Mouse (Mus musculus) layer of hippocampus, adult 11-12 months (tissue): ENCODE measurements at regions not wholly inside any gene's neighbourhood (a gene's known extent, or its start where the extent isn't known, plus 50 kb on each side); places are given as distances from the start of the nearest gene placed in this dataset.
"Not testable (repeated sequence)": the region's sequence is repeated elsewhere in the genome, so short reads cannot be mapped to it uniquely, and the experiment has no call there.

Experiments
- DNase-seq: peaks from one replicate; pipeline ENCODE4 v3.0.0; 2022; ENCODE audit warnings: low spot score

DNA sequence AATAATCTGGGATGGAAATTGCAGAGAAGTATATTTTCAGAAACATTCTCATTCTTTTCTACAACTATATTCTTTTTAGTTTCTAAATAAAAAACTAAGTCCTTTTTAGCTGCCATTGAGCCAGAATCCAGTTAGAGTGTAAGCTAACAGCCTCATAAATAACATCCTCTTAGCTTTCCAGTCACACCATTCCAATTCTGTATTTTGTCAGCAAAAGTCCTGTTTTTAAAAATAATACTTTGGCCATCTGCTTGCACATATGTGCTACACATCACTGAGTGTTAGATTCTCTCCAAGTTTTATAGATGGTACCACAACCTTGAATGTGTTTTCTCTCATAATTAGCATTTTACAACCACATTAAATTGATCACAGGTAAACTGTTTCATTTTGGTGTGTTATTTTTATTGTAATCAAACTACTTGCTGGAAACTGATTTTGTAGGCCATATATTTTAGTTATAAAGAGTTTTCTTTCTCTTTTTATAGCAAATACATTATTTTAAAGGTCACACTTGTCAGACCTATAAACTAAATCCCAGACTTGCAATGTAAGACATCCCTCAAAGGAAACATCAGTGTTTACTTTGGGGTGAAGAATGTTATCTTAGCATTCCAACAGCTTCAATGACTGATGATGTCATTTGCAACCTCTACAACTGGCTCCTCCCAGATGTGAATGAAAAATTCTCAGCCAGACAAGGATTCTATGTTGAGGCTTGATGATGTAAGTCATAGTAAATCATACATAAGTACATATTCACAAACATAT lies 1878.9 kb upstream of the Flrt2 start:
- DNase-seq: no peak

DNA sequence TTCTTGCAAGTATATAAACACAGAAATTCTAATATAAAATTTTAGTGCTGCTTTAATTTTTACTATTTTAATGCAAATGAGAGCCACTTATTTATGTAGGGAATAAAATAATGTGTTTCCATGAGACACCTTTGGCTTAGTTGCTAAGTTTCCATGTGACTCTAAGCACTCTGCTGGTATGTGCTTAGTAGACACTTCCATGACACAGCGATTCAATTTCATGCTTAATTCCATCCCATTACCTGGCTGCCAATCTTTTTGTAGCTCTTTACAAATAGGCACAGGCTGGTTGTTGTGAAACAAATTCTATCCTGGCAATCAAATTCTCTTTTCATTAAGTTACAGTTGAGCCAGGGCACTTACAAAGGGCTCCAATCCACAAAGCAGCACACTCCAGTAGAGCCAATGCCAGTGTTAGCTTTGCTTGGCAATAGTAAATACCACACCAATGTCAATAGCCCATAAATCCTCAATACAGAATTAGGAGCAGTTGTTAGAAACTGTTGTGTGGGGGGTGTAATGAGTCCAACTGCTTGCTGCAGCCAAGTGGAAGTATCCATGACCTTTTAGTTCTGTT lies 1841.0 kb upstream of the Flrt2 start:
- no peak for DNase-seq

DNA sequence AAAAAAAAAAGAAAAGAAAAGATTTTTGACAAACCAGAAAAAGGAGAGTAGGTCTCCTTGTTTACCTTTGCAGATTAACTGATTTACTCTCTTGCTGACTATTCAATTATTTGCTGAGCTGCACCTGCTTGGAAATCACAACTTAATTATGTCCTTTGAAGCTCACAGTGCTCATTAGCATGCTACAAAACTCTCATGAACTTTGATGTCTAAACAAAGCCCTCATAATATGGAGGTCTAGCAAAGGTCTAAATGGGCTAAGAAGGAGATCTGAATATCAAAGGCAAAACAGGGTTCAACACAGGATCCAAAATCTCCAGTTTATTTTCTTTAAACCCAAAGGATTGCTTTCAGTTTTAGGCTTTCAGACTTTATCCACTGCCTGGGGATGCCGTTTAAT lies 1840.4 kb upstream of the Flrt2 start:
- no peak for DNase-seq

DNA sequence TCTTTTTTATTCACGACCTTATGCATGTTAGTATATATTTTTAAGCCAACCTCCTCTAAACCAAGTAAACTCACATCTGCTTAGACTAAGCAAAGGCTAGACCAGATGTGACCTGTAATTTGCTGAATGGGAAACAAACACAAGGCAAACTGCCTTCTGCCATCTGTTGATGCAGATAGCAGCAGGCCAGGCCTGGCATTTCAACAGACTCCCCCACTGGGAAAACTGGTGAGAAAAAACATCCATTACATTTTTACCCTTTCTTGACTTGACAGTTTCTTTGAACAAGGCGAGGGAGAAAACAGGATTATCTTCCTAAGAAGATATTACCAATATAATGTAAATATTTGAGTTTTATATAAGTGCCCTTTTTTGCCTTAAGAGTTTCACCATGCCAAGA lies 1806.1 kb upstream of the Flrt2 start:
- peak; percentile 3 for DNase-seq

DNA sequence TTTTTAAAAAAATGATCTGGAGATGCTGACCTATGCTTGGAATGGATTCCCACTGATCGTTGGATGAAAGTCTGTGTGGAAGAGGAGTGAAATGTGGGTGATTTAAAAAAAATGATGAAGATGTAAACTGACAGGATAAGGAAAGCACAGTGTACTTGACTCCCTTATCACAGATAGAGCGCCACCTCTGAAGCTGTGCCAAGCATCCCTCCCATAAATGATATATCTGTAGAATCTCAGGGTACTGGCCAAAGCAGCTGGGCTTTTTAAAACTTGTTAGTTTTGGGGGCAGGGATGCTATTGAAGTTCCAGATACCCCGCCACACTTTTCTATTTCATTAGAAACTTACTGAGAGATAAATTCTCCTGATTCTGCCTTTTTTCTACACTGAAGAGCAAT lies 1801.9 kb upstream of the Flrt2 start:
- DNase-seq: no peak

DNA sequence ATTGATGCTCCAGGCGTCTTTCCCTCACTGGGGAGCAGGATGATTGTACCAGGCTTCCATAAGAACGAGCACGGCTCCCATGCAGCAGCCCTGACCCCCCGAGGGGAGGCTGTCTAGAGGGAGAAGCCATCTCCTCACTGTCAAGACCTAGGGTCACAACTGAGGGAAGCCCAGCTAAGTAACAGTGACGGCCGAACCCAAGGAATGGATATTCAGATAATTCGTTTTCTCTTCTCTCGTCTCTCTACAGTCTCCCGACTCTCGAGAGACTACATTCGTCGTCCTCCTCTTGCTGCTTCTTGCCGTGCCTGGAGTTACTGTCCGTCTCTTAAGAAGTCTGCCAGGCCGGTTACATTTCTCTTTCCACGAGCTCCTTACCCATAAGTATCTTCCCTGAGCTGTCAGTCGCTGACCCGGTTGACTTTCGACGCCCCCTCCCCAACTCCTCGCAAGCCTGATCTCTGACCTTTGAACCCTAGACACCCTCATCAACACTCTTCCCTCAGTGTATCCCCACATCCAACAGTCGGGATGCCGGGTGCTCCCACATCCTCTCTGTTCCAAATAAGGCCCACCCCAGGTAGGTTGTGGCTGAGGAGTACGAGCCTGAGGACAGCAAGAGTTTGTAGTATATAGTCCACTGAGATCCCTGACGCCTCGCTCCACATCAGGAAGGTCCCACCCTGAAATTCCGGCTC lies 1763.3 kb upstream of the Flrt2 start:
- DNase-seq: not testable (repeated sequence)

DNA sequence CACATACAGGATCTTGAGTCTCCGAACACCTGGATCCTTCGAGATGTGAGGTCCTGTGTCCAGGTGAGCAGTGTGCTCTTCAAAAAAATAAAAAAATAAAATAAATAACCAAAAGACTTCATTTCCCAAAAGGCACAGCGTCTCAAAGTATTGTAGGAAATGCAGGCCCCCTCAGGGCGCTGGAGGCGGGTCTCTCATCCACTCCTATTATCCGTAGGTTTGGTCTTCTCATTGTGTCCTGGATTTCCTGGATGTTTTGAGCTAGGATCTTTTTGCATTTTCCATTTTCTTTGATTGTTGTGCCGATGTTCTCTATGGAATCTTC lies 1762.8 kb upstream of the Flrt2 start:
- DNase-seq: not testable (repeated sequence)

DNA sequence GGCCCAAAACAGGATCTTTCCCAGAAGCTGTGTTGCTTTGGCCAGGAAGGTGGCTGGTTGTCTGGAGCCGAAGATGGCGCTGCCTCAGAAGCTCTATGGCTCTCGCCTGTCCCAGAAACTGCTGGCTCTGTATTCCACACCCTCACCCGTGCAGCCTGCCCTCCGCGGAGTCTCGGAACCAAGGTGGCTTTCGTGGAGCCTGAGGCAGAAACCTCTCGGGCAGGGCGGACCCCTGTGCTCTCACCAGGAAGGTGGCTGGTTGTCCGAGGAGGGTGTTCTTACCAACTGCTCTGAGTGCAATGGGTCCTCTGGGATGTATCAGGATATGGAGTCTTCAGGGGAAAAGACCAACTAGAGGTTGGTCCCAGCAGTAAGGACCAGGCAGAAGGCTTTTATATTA lies 1761.8 kb upstream of the Flrt2 start:
- not testable (repeated sequence) for DNase-seq

DNA sequence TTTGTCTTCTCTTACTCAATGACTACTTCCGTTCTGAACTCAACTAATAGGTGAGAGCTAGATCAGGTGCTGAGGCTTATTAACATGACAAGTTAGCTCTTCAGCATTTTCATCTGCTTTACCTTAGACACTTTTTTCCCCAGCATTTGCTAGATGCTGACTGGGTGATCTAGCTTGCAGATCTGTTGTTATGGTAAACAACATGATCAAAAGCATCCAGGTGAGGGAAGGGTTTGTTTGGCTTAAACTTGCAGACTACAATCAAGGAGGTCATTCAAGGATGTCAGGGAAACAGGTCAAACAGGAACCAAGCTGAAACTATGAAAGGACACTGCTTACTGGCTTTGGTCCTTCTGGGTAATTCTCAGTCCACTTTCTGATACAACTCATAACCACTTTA lies 1731.2 kb upstream of the Flrt2 start:
- DNase-seq: no peak

DNA sequence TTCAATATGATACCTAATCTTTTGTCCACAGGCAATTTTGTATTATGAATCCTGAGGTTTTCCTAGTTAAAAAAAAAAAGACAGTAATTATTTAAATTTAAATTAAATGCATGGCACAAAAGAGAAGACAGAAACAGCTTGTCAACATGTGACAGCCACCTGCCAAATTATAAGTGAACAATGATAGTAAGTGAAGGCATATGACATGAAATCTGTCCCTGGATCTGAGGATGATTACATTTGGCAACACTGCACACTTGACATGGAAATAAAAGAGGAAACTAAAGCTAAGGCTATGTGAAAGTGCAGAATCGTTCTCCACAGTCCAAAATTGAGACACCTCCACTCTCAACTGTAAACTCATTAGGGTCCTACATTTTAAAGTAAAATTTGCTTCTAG lies 1710.7 kb upstream of the Flrt2 start:
- peak; percentile 7 for DNase-seq

DNA sequence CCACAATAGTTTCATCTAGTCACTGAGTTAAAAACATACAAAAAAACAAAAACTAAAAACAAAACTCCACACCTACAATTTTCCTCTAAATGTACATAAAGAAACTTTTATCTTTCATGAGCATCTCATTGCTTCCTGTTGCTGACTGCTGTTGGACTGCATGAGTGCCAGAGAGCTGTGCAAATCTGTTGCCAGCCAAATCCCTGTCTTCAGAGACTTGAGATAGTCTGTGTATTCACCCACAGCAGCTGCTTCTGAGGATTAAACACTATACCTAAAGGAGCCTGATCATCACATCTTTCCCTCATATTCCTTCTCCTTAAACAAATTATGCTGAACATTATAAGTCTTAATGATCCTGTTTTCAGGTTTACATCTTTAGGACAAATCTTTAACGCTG lies 1700.5 kb upstream of the Flrt2 start:
- no peak for DNase-seq

DNA sequence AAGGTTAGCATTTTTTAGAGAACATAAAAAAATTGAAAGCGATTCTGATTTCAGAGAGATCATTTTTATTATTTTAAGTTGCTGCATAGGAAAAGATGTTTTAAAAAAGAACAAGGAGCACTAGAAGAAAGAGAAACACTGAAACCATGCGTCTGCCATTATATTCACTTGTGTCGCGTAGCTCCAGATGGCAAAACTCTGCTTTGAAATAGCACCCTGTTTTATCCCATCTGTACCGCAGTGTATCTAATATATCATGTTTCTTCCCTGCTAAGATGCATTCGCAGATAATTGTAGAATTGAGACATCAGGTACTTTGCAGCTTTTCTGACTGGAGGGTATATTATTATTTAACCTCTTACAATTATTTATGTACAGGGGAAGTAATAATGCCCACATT lies 1698.2 kb upstream of the Flrt2 start:
- DNase-seq: peak; percentile 9

DNA sequence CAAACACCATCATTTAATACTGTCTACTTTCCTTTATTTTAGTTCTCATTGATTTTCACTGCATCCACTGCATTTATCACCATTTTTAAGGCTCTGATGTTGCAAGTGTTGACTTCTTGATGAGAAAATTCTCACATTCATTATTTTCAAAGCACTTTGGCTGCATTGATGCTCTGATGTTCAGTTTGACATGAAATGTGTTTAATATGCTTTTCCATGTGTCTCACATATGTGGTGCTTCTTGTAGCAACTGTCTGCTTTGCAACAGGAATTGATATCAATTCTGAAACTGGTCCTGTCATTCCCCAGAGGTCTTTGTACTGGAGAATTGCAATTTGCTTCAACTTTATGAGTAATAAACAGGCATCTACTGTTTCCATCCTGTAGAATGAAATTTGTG lies 1676.1 kb upstream of the Flrt2 start:
- DNase-seq: no peak

DNA sequence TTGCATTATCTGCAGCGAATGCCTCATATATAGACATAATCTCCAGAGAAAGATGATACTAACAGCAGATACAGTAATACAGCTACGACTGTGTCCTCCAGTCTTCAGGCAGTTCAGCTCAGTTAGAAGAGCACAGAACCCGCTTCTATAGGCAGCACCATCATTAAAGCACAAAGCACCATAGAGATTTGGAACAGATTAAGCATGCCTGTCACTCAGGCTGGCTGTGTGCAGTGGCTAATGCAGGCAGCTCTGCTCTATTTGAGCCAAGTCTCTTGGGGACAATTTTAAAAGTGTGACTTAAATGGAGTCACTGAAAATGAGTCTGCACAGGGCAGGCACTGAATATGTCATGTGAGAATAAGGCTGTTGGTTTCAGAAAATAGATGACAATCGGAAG lies 1660.7 kb upstream of the Flrt2 start:
- DNase-seq: no peak

DNA sequence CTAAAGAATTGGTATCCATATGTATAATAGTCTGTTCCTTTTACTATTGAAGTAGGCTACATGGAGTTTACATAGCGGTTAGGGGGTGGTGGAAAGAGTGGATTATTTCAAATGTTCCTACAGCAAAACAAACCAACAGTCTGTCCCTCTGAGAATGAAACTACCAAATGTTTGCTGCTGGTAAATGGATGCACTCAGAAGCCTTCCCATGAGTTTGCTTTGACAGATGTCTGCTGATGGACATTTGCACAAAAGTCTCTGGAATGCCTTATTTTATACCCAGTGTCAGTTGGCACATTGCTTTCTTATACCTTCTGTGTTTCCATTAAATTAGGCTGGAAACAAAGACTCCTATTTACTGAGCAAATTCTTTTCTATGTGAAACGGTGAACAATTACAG lies 1644.1 kb upstream of the Flrt2 start:
- DNase-seq: no peak

DNA sequence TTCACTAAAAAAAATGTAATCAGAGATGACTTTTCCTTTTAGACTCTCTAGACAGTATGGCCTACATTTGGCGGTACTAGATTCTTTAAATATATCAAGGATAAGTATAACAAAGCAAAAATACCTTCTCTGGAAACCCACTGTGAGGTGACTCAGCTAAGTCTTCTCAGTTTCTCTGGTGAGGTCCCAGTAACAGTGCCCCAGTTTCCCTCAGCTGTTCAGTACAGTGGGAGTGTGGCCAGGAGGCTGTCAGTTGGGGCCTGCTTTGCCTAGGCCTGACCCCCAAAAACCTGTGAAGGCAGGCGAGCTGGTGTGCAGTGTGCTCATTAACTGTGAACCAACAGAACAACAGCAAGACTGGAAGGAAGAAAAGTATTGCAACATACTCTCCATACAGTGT lies 1634.3 kb upstream of the Flrt2 start:
- DNase-seq: no peak

DNA sequence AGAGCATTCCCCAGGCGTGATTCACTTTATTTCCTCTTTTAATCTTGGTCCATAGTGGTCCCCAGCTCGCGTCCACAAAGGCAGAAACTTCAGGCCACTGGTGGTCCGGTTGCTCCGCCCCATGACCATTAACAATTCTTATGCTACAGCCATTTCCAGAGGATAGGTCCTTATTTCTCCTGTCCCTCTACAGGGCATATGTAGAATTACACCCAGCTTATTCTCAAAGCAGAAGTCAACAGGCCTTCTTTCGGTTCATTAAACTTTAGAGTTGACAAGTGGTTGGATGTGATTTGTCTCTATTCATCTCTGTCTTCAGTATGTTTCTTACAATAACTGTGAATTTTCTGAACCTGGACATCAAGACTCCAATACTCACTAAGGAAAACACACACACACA lies 1632.4 kb upstream of the Flrt2 start:
- DNase-seq: no peak

DNA sequence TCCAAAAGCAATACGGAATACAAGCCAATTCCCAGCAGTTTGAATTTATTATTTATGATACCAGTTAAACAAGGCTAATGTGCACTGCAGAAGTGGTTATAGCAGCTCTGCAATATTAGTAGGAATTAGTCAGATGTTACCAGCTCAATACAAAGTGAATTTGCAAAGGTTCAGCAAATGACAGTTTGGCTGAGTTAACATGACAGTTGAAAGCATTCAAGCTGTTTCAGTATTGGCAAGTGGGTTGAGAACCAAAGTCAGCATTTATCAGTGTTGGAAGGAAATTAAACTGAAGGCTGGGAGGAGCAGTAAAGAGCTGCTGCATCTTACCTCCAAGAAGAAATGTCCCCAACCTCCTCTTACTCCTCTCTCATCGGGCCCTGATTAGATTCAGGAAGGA lies 1631.7 kb upstream of the Flrt2 start:
- no peak for DNase-seq

DNA sequence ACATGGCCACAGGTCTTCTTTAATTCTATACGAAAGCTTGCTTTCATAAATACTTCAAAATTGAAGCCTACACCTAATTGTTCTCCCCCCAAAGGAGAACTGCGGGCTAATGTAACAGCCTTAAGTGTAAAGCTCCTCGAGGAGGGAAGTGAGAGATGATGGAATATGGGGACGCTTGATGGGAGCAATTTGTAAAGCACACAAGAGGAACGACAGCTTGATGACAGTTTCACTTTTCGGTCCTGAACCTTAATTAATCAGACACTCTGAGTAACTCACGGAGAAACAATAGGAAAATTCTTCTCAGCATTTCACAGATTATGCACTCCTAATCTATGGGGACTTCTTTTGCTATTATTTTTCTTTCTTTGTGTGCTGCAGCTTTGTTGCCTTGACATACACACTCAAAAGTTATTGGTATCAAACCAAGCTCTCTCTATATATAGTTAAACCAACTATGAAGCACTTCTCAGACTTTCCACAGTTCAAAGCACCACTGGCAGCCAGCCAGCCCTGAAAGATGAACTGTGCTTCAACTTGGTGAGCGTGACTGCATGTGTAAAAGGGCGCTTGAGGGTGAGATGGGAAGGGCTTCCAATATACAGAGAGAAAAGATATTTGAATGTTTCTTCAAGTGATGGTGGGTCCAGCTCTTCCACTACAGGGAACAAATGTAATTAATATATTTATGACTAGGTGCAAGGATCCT lies 1625.4 kb upstream of the Flrt2 start:
- DNase-seq: no peak

DNA sequence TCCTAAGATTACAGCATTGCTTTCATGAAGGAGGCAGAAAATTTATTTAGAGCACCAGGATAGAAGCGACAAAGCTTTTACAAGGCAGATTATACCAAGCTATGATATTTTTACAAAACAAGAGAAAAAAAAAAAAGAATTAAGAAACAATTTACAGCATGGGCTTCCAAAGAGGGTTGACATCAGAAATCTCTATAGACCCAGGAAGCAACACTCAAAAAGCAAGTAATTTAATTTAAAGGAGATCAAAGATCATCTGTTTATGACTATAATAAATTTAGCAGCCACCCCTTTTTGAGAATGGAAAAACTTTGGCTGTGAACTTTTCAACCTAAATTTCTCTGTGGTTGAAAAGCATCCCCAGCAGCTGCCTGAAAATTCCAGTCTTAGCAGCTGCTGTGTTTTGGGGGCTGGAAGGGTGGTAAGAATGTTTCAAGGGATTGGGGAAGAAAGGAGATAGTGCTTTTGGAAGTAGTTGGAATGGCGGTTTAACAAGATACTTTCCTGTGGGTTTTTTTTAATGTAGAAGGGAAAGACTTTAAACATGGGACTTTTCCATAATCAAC lies 1621.0 kb upstream of the Flrt2 start:
- DNase-seq: no peak

DNA sequence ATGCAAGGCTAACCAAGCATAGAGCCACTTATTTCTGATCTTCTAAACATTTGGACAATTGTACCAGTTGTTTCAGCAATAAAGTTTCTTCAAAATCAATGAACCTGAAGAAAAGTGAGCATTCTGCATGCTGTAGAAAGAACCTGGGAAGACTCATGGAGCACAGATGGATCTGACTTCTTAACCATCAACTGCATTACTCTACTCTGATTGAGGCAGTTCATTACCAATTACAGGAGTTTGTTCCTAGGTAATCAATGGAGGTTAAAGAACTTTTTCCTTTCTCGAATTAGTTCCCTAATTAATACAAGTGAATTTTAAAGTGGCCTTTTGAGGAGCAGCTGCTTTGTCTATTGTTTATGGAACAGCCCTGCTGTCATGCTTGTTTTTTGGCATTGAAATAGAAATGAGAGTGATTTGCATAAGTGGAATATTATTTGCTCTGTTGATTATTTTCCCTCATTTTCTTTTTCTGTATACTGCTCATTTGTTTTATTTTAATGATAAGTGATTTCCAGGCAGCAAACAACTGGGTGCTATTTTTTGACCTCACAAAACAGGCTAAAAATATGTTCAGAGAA lies 1586.4 kb upstream of the Flrt2 start:
- peak; percentile 3 for DNase-seq

DNA sequence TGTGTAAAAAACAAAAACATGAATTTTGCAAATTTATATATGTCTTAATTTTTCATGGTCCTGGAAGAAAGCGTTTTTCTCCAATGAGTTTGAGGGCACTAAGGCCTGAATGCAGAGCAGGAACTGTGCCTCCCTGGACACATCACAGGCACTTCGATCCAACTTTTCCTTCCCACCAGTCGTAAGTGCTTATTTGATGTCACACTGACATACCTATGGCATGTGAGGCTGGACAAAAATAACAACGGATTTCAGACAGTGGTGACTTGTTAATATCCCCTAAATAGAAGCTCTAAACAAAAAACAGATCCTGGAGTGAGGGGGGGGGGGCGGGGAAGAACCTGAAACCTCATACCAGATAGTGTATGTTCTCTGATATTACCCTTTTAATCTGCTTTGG lies 1541.9 kb upstream of the Flrt2 start:
- no peak for DNase-seq
